Mouse (Mus musculus) CH12F3 (cell line): ENCODE data around the gene Il10ra.

Source experiments
- in situ Hi-C: fragments of 300-500 bp; cut with MboI; formaldehyde crosslinking; loops from 2 replicates; pipeline ENCODE4 v1.14.3; 2020; ENCODE audit warnings: low sequenced_read_pairs

Il10ra gene

GRCm38 (mm10) chr9:45261872-45262271 is 7.1 kb downstream of the Il10ra start:
- in situ Hi-C loops, result no loop called here

- in situ Hi-C loops, result no loop called here
Measured at GRCm38 (mm10) chr9:45261466-45261865, 7.5 kb downstream of the Il10ra start.

GRCm38 (mm10) chr9:45259065-45259464 is 9.9 kb downstream of the Il10ra start:
- in situ Hi-C loops, result no loop called here

- in situ Hi-C loops, result no loop called here
Measured at GRCm38 (mm10) chr9:45255967-45256366, 13.0 kb downstream of the Il10ra start.

GRCm38 (mm10) chr9:45255431-45255830 is 13.5 kb downstream of the Il10ra start:
- in situ Hi-C loops, result no loop called here

- in situ Hi-C loops, result no loop called here
Measured at GRCm38 (mm10) chr9:45254605-45255004, 14.3 kb downstream of the Il10ra start.

GRCm38 (mm10) chr9:45254021-45254420 is 14.9 kb downstream of the Il10ra start:
- in situ Hi-C loops, result no loop called here

GRCm38 (mm10) chr9:45252395-45252794 is 16.6 kb downstream of the Il10ra start:
- in situ Hi-C loops, result no loop called here

GRCm38 (mm10) chr9:45251990-45252389 is 17.0 kb downstream of the Il10ra start:
- in situ Hi-C loops, result no loop called here

GRCm38 (mm10) chr9:45251281-45251680 is 17.7 kb downstream of the Il10ra start:
- in situ Hi-C loops, result no loop called here

GRCm38 (mm10) chr9:45250306-45250705 is 18.6 kb downstream of the Il10ra start:
- in situ Hi-C loops, result no loop called here

GRCm38 (mm10) chr9:45247536-45247935 is 21.4 kb downstream of the Il10ra start:
- in situ Hi-C loops, result no loop called here

- in situ Hi-C loops, result no loop called here
Measured at GRCm38 (mm10) chr9:45246060-45246459, 22.9 kb downstream of the Il10ra start.

- in situ Hi-C loops, result no loop called here
Measured at GRCm38 (mm10) chr9:45245432-45245831, 23.5 kb downstream of the Il10ra start.

- in situ Hi-C loops, result no loop called here
Measured at GRCm38 (mm10) chr9:45241397-45241796, 27.6 kb downstream of the Il10ra start.

GRCm38 (mm10) chr9:45236744-45237143 is 32.2 kb downstream of the Il10ra start:
- in situ Hi-C loops, result no loop called here

- in situ Hi-C loops, result no loop called here
Measured at GRCm38 (mm10) chr9:45235668-45236227, 33.2 kb downstream of the Il10ra start.

GRCm38 (mm10) chr9:45229359-45229758 is 39.6 kb downstream of the Il10ra start:
- in situ Hi-C loops, result loop anchor here (10.0 kb wide), 1 partner anchor 65 kb away; no protein-coding TSS in a partner anchor

GRCm38 (mm10) chr9:45221567-45221966 is 47.4 kb downstream of the Il10ra start:
- in situ Hi-C loops, result loop anchor here (5.0 to 10.0 kb wide), 2 partner anchors 73 to 166 kb away; no protein-coding TSS in a partner anchor

- in situ Hi-C loops, result loop anchor here (5.0 to 10.0 kb wide), 2 partner anchors 75 to 168 kb away; no protein-coding TSS in a partner anchor
Measured at GRCm38 (mm10) chr9:45219644-45220043, 49.3 kb downstream of the Il10ra start.

- in situ Hi-C loops, result no loop called here
Measured at GRCm38 (mm10) chr9:45215526-45216179, 53.3 kb downstream of the Il10ra start.

- in situ Hi-C loops, result no loop called here
Measured at GRCm38 (mm10) chr9:45212001-45212400, 56.9 kb downstream of the Il10ra start.
